Mouse (Mus musculus): ENCODE data around the gene Ppp1r14d. TPM values are rescaled to one million over a fixed set of nuclear protein-coding genes. Genes with fewer than 3 reads are reported as not detected.

The Ppp1r14d gene
- polyA plus RNA-seq, 1 experiment, result 0.13 TPM

DNA sequence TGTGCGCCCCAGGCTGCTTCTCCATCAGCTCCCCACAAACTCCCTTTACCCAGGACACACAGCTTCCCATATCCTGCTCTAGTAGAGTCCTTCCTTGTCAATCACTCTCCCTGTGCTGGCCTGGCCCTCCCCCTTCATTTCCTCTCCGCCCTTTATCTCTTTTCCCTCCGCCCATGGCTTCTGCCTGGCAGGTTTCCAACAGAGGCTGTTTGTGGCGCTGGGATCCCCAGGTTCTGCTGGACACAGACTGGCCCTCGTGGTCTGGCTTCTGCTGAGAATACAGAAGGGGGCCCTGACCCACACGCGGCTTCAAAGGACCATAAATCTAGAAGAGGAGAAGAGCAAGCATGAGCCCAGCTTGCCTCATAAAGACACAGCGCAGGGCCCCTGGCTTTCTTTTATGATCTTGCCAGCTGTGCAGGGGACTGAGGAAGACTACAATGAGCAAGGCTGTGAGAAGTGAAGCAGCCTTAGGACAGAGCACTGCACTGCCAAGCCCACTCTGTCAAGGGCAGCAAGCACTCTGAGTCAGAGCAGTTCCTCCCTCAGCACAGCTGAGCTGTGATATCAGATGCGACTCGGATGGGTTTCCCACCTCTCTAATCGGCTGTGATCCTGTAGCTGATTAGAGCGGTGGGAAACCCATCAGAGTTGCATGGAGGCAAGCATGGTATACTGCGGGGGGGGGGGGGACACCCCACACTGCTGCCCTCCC, 56.7 kb downstream of the Ppp1r14d start:
- H3K79me2 ChIP-seq (ENCODE audit: control insufficient read depth, insufficient read depth), result peaks cover 8% of the 10 kb centered on the region
- no peak overlapping the region for H3ac ChIP-seq (ENCODE audit: control insufficient read depth, insufficient read length)
- TF ChIP-seq MYOG (IDR thresholded peaks at IDR 0.05; ENCODE audit: control insufficient read depth in 1 of 3, insufficient read depth in 1 of 3, insufficient read length in 2 of 3, low read depth in 2 of 3) (peak in 1 of 3 experiments; percentile 81), MYOD1 (IDR thresholded peaks at IDR 0.05; ENCODE audit: control insufficient read depth in 1 of 3, insufficient read length in 2 of 3, low read depth in 2 of 3) (peak in 1 of 3 experiments; percentile 67), USF1 (IDR thresholded peaks at IDR 0.05; ENCODE audit: low read depth) (no peak)
- H3K4me2 ChIP-seq (ENCODE audit: low read depth), result peak overlapping the region; percentile 80
- no peaks in the 10 kb centered on the region for H3K27me3 ChIP-seq (ENCODE audit: control insufficient read depth, insufficient read depth, insufficient read length)
- H3K36me3 ChIP-seq (ENCODE audit: control insufficient read depth, insufficient read depth), result no peaks in the 10 kb centered on the region
- H3K4me3 ChIP-seq, result peak overlapping the region; percentile 29

DNA sequence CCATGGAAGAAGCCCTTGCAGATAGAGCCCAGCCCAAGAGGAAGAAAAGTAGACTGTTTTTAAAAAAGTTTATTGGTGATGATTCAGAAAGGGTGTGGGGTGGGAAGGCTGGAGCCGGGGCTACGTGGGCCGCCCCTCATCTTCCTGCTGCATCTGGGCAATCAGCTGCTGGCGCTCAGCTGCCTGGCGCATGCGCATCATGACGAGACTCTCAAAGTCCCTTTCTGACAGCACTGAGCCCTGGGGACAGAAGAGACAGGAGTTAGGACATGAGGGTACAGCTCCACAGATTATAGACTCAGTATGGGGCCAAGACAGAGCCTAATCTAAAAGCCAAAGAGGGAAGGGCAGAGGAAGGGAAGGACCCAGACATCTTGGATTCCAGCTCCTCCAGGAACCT, 57.3 kb downstream of the Ppp1r14d start:
- no peak overlapping the region for H3K4me3 ChIP-seq
- TF ChIP-seq CEBPB (IDR thresholded peaks at IDR 0.05; ENCODE audit: insufficient read depth, poor library complexity, severe bottlenecking), result no peak
- H3K27me3 ChIP-seq (ENCODE audit: control insufficient read depth, insufficient read depth, insufficient read length), result no peaks in the 10 kb centered on the region
- H3K4me2 ChIP-seq (ENCODE audit: low read depth), result peak overlapping the region; percentile 80
- no peak overlapping the region for H3ac ChIP-seq (ENCODE audit: control insufficient read depth, insufficient read length)
- no peaks in the 10 kb centered on the region for H3K36me3 ChIP-seq (ENCODE audit: control insufficient read depth, insufficient read depth)
- peaks cover 8% of the 10 kb centered on the region for H3K79me2 ChIP-seq (ENCODE audit: control insufficient read depth, insufficient read depth)

DNA sequence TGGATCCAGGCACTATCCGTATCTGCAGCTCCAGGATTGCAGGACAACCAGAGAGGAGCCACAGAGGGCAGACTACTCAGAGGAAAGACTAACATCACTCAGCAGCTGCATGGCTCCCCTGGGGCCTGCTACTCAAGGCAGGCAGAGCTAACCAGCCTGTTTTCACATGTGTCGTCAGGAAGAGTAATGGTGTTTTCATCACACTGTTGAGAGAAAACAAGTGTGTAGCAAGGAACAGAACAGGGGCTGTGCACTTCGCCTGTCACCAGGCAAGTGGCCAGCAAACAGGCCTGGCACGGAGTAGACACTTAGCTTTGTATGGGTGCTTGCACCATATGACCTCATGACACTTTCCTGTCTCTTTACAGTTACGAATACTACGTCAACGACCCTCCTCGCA, 58.1 kb downstream of the Ppp1r14d start:
- TF ChIP-seq TCF12 (IDR thresholded peaks at IDR 0.05; ENCODE audit: insufficient read depth, poor library complexity, severe bottlenecking), result peak; percentile 12
- TF ChIP-seq SRF (IDR thresholded peaks at IDR 0.05; ENCODE audit: control insufficient read depth, insufficient read length, low read depth), result no peak
- no peak for TF ChIP-seq MAX (IDR thresholded peaks at IDR 0.05; ENCODE audit: low read depth)
- TF ChIP-seq MYOG (IDR thresholded peaks at IDR 0.05; ENCODE audit: control insufficient read depth in 1 of 3, insufficient read depth in 1 of 3, insufficient read length in 2 of 3, low read depth in 2 of 3), result peak in 1 of 3 experiments; percentile 74
- TF ChIP-seq TCF3 (IDR thresholded peaks at IDR 0.05; ENCODE audit: insufficient read length, low read depth), result peak; percentile 36
- no peak for TF ChIP-seq REST (IDR thresholded peaks at IDR 0.05; ENCODE audit: insufficient read depth, insufficient read length)
- TF ChIP-seq MYOD1 (IDR thresholded peaks at IDR 0.05; ENCODE audit: control insufficient read depth in 1 of 3, insufficient read length in 2 of 3, low read depth in 2 of 3), result peak; percentile 34 to 84 (median 84)
- no peak for TF ChIP-seq POLR2A (IDR thresholded peaks at IDR 0.05; ENCODE audit: insufficient read length, low read depth)
- TF ChIP-seq CEBPB (IDR thresholded peaks at IDR 0.05; ENCODE audit: insufficient read depth, poor library complexity, severe bottlenecking), result 0 out of 2 replicates have a peak, but pooled peaks have one; percentile 38
- Histone ChIP-seq H3K4me2 (ENCODE audit: low read depth) (peak overlapping the region; percentile 80), H3K36me3 (ENCODE audit: control insufficient read depth, insufficient read depth) (no peaks in the 10 kb centered on the region), H3K4me3 (no peak overlapping the region), H3ac (ENCODE audit: control insufficient read depth, insufficient read length) (no peak overlapping the region), H3K27me3 (ENCODE audit: control insufficient read depth, insufficient read depth, insufficient read length) (no peaks in the 10 kb centered on the region), H3K79me2 (ENCODE audit: control insufficient read depth, insufficient read depth) (peaks cover 5% of the 10 kb centered on the region)

DNA sequence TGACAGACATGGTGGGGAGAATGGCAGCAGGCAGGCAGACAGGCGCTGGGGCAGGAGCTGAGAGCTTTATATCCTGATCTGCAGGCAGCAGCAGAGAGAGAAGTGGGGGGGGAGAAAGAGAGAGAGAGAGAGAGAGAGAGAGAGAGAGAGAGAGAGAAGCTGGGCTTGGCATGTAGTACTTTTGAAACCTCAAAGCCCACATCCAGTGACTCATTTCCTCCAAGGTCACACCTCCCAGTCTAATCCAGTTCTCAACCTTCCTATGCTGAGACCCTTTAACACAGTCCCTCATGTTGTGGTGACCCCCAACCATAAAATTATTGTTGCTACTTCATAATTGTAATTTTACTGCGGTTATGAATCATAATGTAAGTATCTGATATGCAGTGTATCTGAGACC, 59.4 kb downstream of the Ppp1r14d start:
- H3ac ChIP-seq (ENCODE audit: control insufficient read depth, insufficient read length), result no peak overlapping the region
- no peak for TF ChIP-seq TCF12 (IDR thresholded peaks at IDR 0.05; ENCODE audit: insufficient read depth, poor library complexity, severe bottlenecking)
- TF ChIP-seq E2F4 (IDR thresholded peaks at IDR 0.05; ENCODE audit: insufficient read depth), result no peak
- no peak for TF ChIP-seq MYOD1 (IDR thresholded peaks at IDR 0.05; ENCODE audit: control insufficient read depth in 1 of 3, insufficient read length in 2 of 3, low read depth in 2 of 3)
- no peak for TF ChIP-seq POLR2AphosphoS2 (IDR thresholded peaks at IDR 0.05; ENCODE audit: insufficient read length, low read depth)
- TF ChIP-seq POLR2A (IDR thresholded peaks at IDR 0.05; ENCODE audit: insufficient read length, low read depth), result no peak
- no peak for TF ChIP-seq SRF (IDR thresholded peaks at IDR 0.05; ENCODE audit: control insufficient read depth, insufficient read length, low read depth)
- no peak for TF ChIP-seq TCF3 (IDR thresholded peaks at IDR 0.05; ENCODE audit: insufficient read length, low read depth)
- TF ChIP-seq MAX (IDR thresholded peaks at IDR 0.05; ENCODE audit: low read depth), result no peak
- no peak for TF ChIP-seq CEBPB (IDR thresholded peaks at IDR 0.05; ENCODE audit: insufficient read depth, poor library complexity, severe bottlenecking)
- no peak for TF ChIP-seq REST (IDR thresholded peaks at IDR 0.05; ENCODE audit: insufficient read depth, insufficient read length)
- no peak for TF ChIP-seq MYOG (IDR thresholded peaks at IDR 0.05; ENCODE audit: control insufficient read depth in 1 of 3, insufficient read depth in 1 of 3, insufficient read length in 2 of 3, low read depth in 2 of 3)
- TF ChIP-seq USF1 (IDR thresholded peaks at IDR 0.05; ENCODE audit: low read depth), result no peak
- peak overlapping the region; percentile 25 for H3K4me2 ChIP-seq (ENCODE audit: low read depth)
- H3K4me3 ChIP-seq, result no peak overlapping the region
- H3K79me2 ChIP-seq (ENCODE audit: control insufficient read depth, insufficient read depth), result no peaks in the 10 kb centered on the region
- no peaks in the 10 kb centered on the region for H3K36me3 ChIP-seq (ENCODE audit: control insufficient read depth, insufficient read depth)
- H3K27me3 ChIP-seq (ENCODE audit: control insufficient read depth, insufficient read depth, insufficient read length), result no peaks in the 10 kb centered on the region

Other genes starting within 250 kb of the Ppp1r14d start
- 10.3 TPM for gene Ccdc32, start 200.5 kb downstream of the Ppp1r14d start, polyA plus RNA-seq (2012; fragmentation: generic; extraction: Trizol)
- gene Rpusd2, start 195.1 kb downstream of the Ppp1r14d start, polyA plus RNA-seq (2012; fragmentation: generic; extraction: Trizol), result 3.8 TPM
- gene Knl1, start 182.8 kb downstream of the Ppp1r14d start, polyA plus RNA-seq (2012; fragmentation: generic; extraction: Trizol), result 1.4 TPM
- 8.7 TPM for gene Rad51, start 117.1 kb downstream of the Ppp1r14d start, polyA plus RNA-seq (2012; fragmentation: generic; extraction: Trizol)
- 20.7 TPM for gene Rmdn3, start 72.9 kb downstream of the Ppp1r14d start, polyA plus RNA-seq (2012; fragmentation: generic; extraction: Trizol)
- gene Gchfr, start 62.1 kb downstream of the Ppp1r14d start, polyA plus RNA-seq (2012; fragmentation: generic; extraction: Trizol), result 90.4 TPM
- gene Gm14137, start 55.4 kb downstream of the Ppp1r14d start, polyA plus RNA-seq (2012; fragmentation: generic; extraction: Trizol), result 6.3 TPM
- gene Zfyve19, start 21.3 kb downstream of the Ppp1r14d start, polyA plus RNA-seq (2012; fragmentation: generic; extraction: Trizol), result 23.2 TPM
- gene Dnajc17, start 21.1 kb downstream of the Ppp1r14d start, polyA plus RNA-seq (2012; fragmentation: generic; extraction: Trizol), result 17.2 TPM
- 0.12 TPM for gene Spint1, start 7.5 kb upstream of the Ppp1r14d start, polyA plus RNA-seq (2012; fragmentation: generic; extraction: Trizol)
- gene Rhov, start 41.4 kb upstream of the Ppp1r14d start, polyA plus RNA-seq (2012; fragmentation: generic; extraction: Trizol), result 0.35 TPM
- 18.2 TPM for gene Vps18, start 58.8 kb upstream of the Ppp1r14d start, polyA plus RNA-seq (2012; fragmentation: generic; extraction: Trizol)
- gene Dll4, start 95.9 kb upstream of the Ppp1r14d start, polyA plus RNA-seq (2012; fragmentation: generic; extraction: Trizol), result not detected
- gene Chac1, start 121.3 kb upstream of the Ppp1r14d start, polyA plus RNA-seq (2012; fragmentation: generic; extraction: Trizol), result 273 TPM
- 7.3 TPM for gene Ino80, start 247.8 kb upstream of the Ppp1r14d start, polyA plus RNA-seq (2012; fragmentation: generic; extraction: Trizol)